Mouse (Mus musculus) kidney, adult 2 months (tissue): ENCODE measurements around the gene Dio1.

Experiments
- CTCF ChIP-seq: fragments of 200-500 bp; conservative IDR thresholded peaks from 2 replicates; pipeline ENCODE4 v1.5.1; 2011; ENCODE audit warnings: low read depth, mild to moderate bottlenecking, control low read depth, low read length, moderate library complexity, mixed read lengths; ENCODE audit not compliant: insufficient read depth, insufficient read length
- POLR2A ChIP-seq: fragments of 200-500 bp; IDR thresholded peaks from one replicate; pipeline ENCODE4 v1.6.1; 2011; ENCODE audit warnings: low read depth, low read length, control low read depth

GRCm38 (mm10) chr4:107249471-107249870 is 57.5 kb downstream of the Dio1 start:
- TF ChIP-seq CTCF (no peak), POLR2A (no peak)
